Mouse (Mus musculus) small intestine, adult 2 months (tissue): ENCODE results near the gene Tagln3.

Experiments
- CTCF ChIP-seq: fragments of 200-500 bp; IDR thresholded peaks from 2 replicates; pipeline ENCODE4 v1.5.1; 2012; ENCODE audit warnings: low read depth, mild to moderate bottlenecking, control low read depth, inconsistent platforms, low read length, moderate library complexity, mixed read lengths; ENCODE audit not compliant: insufficient replicate concordance, insufficient read length; ENCODE audit errors: extremely low read depth
- POLR2A ChIP-seq: fragments of 200-500 bp; IDR thresholded peaks from 2 replicates; pipeline ENCODE4 v1.6.1; 2012; ENCODE audit warnings: low read depth, mild to moderate bottlenecking, control low read depth, inconsistent platforms, low read length, moderate library complexity

- TF ChIP-seq POLR2A (no peak), CTCF (no peak)
Measured at GRCm38 (mm10) chr16:45666136-45666535, 58.3 kb downstream of the Tagln3 start.
